ENCODE assay signal across 9 mouse cellular contexts in the genomic region with DNA sequence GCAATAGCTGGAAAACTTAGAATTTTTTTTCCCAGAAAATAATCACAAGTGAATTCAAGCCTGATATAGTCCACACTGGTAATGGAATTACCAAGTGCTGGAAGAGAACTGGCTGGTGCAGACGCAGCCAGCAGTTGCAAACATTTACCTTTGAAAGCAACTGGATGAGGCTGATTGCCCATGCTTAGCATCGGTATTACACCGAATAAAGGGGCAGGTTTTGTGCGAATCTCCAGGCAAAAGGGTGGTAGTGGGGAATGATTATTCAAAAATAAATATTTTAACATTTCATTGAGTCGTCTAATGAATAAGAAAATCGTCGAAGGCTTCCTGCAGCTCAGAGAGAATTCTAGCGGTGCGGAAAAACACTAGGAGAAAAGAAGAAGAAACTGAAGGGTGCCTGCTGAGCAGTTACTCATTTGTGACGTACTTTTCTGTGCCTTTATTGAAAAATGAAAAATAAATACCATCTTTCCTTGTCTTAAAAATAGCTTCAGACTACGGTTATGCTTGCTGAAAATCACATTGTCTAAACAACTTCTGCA. TPM values are rescaled to one million over a fixed set of nuclear protein-coding genes. Genes with fewer than 3 reads are reported as not detected.
DNase-seq lines count a peak whose midpoint lies in the region; ATAC-seq and TF ChIP-seq lines count a peak whose summit lies in the region.
"Had no signal": no experiment of that assay in that cellular context is flagged by ENCODE, and none has a peak within 500 bp of the region (broad histone marks: within the 10 kb centered on the region; RNA-seq: fewer than 3 reads in every experiment).

No protein-coding gene starts in this region.

- TF ChIP-seq EP300 in liver, postnatal 0 days (IDR thresholded peaks at IDR 0.05; ENCODE audit: low read depth) = no peak

- peak overlapping the region; percentile 88 for H3K4me2 ChIP-seq in liver, postnatal 0 days (ENCODE audit: low read depth, low read length)

- H3K9ac ChIP-seq in liver, postnatal 0 days (replicated peaks) = no peak overlapping the region

- WGBS in heart, embryonic 10.5 days = 7% methylated on average over 11 of the region's 11 CpGs
- WGBS in hindbrain, embryonic 10.5 days = 3% methylated on average over 11 of the region's 11 CpGs
- WGBS in liver, postnatal 0 days (ENCODE audit: insufficient replicate concordance) = 12% methylated on average over 11 of the region's 11 CpGs

- no peak for ATAC-seq in liver, postnatal 0 days
- ATAC-seq: inflammation-experienced regulatory T-cells, adult 6 months had no signal

- peak overlapping the region; percentile 62 for H3K4me3 ChIP-seq in heart, embryonic 10.5 days
- H3K4me3 ChIP-seq in brown adipose tissue, adult 24 weeks (ENCODE audit: insufficient read depth, low read depth, low read length) = peak overlapping the region; percentile 46
- H3K4me3 ChIP-seq in hindbrain, embryonic 10.5 days = peak overlapping the region; percentile 57
- peak overlapping the region; percentile 45 for H3K4me3 ChIP-seq in liver, postnatal 0 days (ENCODE audit: low read depth, low read length)

- no peaks in the 10 kb centered on the region for H3K27me3 ChIP-seq in heart, embryonic 10.5 days (ENCODE audit: insufficient read depth, poor library complexity, severe bottlenecking)
- peaks cover 12% of the 10 kb centered on the region for H3K27me3 ChIP-seq in hindbrain, embryonic 10.5 days (ENCODE audit: insufficient read depth, poor library complexity, severe bottlenecking)
- H3K27me3 ChIP-seq in liver, postnatal 0 days (ENCODE audit: insufficient read depth, low read length) = peaks cover 13% of the 10 kb centered on the region

- DNase-seq in heart, embryonic 10.5 days (ENCODE audit: low spot score) = no peak
- DNase-seq in heart, adult 8-10 months (ENCODE audit: low spot score) = no peak
- DNase-seq in hindbrain, embryonic 10.5 days (ENCODE audit: low spot score) = peak; percentile 9
- no peak for DNase-seq in liver, postnatal 0 days
- no peak for DNase-seq in adrenal gland, postnatal 36 days
- DNase-seq in gastrocnemius, adult 8-10 months (ENCODE audit: low spot score in 2 of 2) = no peak
- no peak for DNase-seq in cerebellum, adult 11 months

- peak overlapping the region; percentile 92 for H3K27ac ChIP-seq in heart, embryonic 10.5 days
- no peak overlapping the region for H3K27ac ChIP-seq in brown adipose tissue, adult 24 weeks (replicated peaks; ENCODE audit: low read depth, low read length)
- H3K27ac ChIP-seq in hindbrain, embryonic 10.5 days = peak overlapping the region; percentile 90
- no peak overlapping the region for H3K27ac ChIP-seq in liver, postnatal 0 days (ENCODE audit: low read depth)

- H3K36me3 ChIP-seq in heart, embryonic 10.5 days = no peaks in the 10 kb centered on the region
- H3K36me3 ChIP-seq in hindbrain, embryonic 10.5 days = no peaks in the 10 kb centered on the region
- no peaks in the 10 kb centered on the region for H3K36me3 ChIP-seq in liver, postnatal 0 days (replicated peaks; ENCODE audit: insufficient read depth, low read length)

- peaks cover 36% of the 10 kb centered on the region for H3K4me1 ChIP-seq in heart, embryonic 10.5 days
- no peaks in the 10 kb centered on the region; the same call in 1 of the 2 replicates for H3K4me1 ChIP-seq in brown adipose tissue, adult 24 weeks (ENCODE audit: control insufficient read depth, insufficient read depth, insufficient read length, low read length)
- peaks cover 62% of the 10 kb centered on the region for H3K4me1 ChIP-seq in hindbrain, embryonic 10.5 days (replicated peaks)
- H3K4me1 ChIP-seq in liver, postnatal 0 days (ENCODE audit: insufficient read depth) = peaks cover 9% of the 10 kb centered on the region; the same call in 1 of the 2 replicates

- no peak for TF ChIP-seq CTCF in liver, postnatal 0 days (IDR thresholded peaks at IDR 0.05; ENCODE audit: low read depth)

- no peaks in the 10 kb centered on the region for H3K9me3 ChIP-seq in heart, embryonic 10.5 days
- no peaks in the 10 kb centered on the region for H3K9me3 ChIP-seq in hindbrain, embryonic 10.5 days
- H3K9me3 ChIP-seq in liver, postnatal 0 days (ENCODE audit: low read length) = no peaks in the 10 kb centered on the region

RNA-seq across cellular contexts. Expression of a gene that starts 7.3 kb away (rescaled TPM):
- 111 and 139 TPM in 2 replicates for polyA plus RNA-seq in heart, embryonic 10.5 days (2016; fragmentation: Nextera tagmentation; extraction: Ambion mirVana)
- total RNA-seq in heart, adult 8-10 months (2022) = 10 to 100 TPM; 27.9 to 32.8 (median 30.9) TPM
- 3.8 and 5.1 TPM in 2 replicates for polyA plus RNA-seq in brown adipose tissue, adult 24 weeks (2012; ENCODE audit: insufficient read depth, insufficient read length, missing spikeins)
- 92.9 and 123 TPM in 2 replicates for polyA plus RNA-seq in hindbrain, embryonic 10.5 days (2016; fragmentation: Nextera tagmentation; extraction: Ambion mirVana)
- 6.7 TPM in 2 replicates for polyA plus RNA-seq in liver, postnatal 0 days (2015; fragmentation: Nextera tagmentation; extraction: Ambion mirVana)
- 10 to 100 TPM; 56.0 to 57.4 TPM for total RNA-seq in adrenal gland, postnatal 36 days (2021)
- total RNA-seq in gastrocnemius, adult 8-10 months (2022) = 1 to 10 TPM; 3.3 to 4.6 (median 3.7) TPM

Comparison
In these comparisons a context has a peak if more than half of its experiments do, and no peak if none do; other contexts are left out.
1. H3K27ac ChIP-seq: peak in heart, embryonic 10.5 days (single experiment) and hindbrain, embryonic 10.5 days (single experiment); none in brown adipose tissue, adult 24 weeks (single experiment) and liver, postnatal 0 days (single experiment).
2. RNA of a gene that starts 7.3 kb away (polyA plus RNA-seq): 111 to 139 TPM in heart, embryonic 10.5 days and 92.9 to 123 TPM in hindbrain, embryonic 10.5 days; 6.7 TPM in liver, postnatal 0 days and 3.8 to 5.1 TPM in brown adipose tissue, adult 24 weeks; every median in the first group is over 10 times any median in the second.
3. Peak in every context shown above with its lines, with median percentiles within 50 percentile points of each other: H3K4me3 ChIP-seq.